Mouse (Mus musculus) intestine, embryonic 14.5 days (tissue): ENCODE measurements around the gene Igdcc3. TPM values are rescaled to one million over a fixed set of nuclear protein-coding genes. Genes with fewer than 3 reads are reported as not detected.
A peak's percentile ranks its signal among the peaks of the same experiment; 100 is the strongest.

Experiments used
- ATAC-seq: fragments of 200-750 bp; cut with Nextera tagmentation; replicated peaks from 2 replicates; pipeline ENCODE4 v1.8.0; 2017; ENCODE audit warnings: low read depth, moderate number of reproducible peaks, moderate TSS enrichment, moderate library complexity; ENCODE audit not compliant: low FRiP score, low TSS enrichment
- DNase-seq: peaks from one replicate; pipeline ENCODE4 v3.0.0-alpha.2; 2018; ENCODE audit warnings: low spot score
- H3K27ac ChIP-seq: fragments of 300-500 bp; sonication (generic); 2 replicates; pipeline ENCODE4 v1.5.1; 2014; ENCODE audit warnings: low read depth, mild to moderate bottlenecking, control low read depth
- H3K27me3 ChIP-seq: fragments of 300-500 bp; sonication (generic); replicated peaks from 2 replicates; pipeline ENCODE4 v1.6.1; 2014; ENCODE audit warnings: low read length, control low read depth; ENCODE audit not compliant: control insufficient read depth, insufficient read depth
- H3K36me3 ChIP-seq: fragments of 300-500 bp; sonication (generic); 2 replicates; pipeline ENCODE4 v1.6.1; 2014; ENCODE audit warnings: low read length, control low read depth; ENCODE audit not compliant: control insufficient read depth, insufficient read depth
- H3K4me1 ChIP-seq: fragments of 300-500 bp; sonication (generic); replicated peaks from 2 replicates; pipeline ENCODE4 v1.6.1; 2014; ENCODE audit warnings: low read length, control low read depth, mixed read lengths; ENCODE audit not compliant: control insufficient read depth, insufficient read depth
- H3K4me2 ChIP-seq: fragments of 300-500 bp; sonication (generic); 2 replicates; pipeline ENCODE4 v1.6.1; 2014; ENCODE audit warnings: low read length
- H3K4me3 ChIP-seq: fragments of 300-500 bp; sonication (generic); 2 replicates; pipeline ENCODE4 v1.5.1; 2014; ENCODE audit warnings: low read depth, low read length, control low read depth, mixed read lengths
- H3K9ac ChIP-seq: fragments of 300-500 bp; sonication (generic); 2 replicates; pipeline ENCODE4 v1.6.1; 2014; ENCODE audit warnings: mild to moderate bottlenecking, low read length
- H3K9me3 ChIP-seq: fragments of 300-500 bp; sonication (generic); 2 replicates; pipeline ENCODE4 v1.6.1; 2016; ENCODE audit warnings: low read length, control low read depth; ENCODE audit not compliant: control insufficient read depth
- WGBS: fragments of 180-500 bp; shearing (Covaris S2); extraction: QIAGEN DNeasy Blood & Tissue Kit; methylation state at CpG from one replicate; pipeline ENCODE4 v1.1.7; 2014; 5-methylcytosine and 5-hydroxymethylcytosine counted together
- polyA plus RNA-seq: library from polyadenylated mRNA; unstranded; fragments of >200 nt; fragmentation: Nextera tagmentation; extraction: Ambion mirVana; gene quantifications from 2 replicates; pipeline ENCODE4 v1.2.1, GENCODE M21; 2014

The Igdcc3 gene
- polyA plus RNA-seq, 1 experiment from 2014 or later, result 2.9 TPM

DNA sequence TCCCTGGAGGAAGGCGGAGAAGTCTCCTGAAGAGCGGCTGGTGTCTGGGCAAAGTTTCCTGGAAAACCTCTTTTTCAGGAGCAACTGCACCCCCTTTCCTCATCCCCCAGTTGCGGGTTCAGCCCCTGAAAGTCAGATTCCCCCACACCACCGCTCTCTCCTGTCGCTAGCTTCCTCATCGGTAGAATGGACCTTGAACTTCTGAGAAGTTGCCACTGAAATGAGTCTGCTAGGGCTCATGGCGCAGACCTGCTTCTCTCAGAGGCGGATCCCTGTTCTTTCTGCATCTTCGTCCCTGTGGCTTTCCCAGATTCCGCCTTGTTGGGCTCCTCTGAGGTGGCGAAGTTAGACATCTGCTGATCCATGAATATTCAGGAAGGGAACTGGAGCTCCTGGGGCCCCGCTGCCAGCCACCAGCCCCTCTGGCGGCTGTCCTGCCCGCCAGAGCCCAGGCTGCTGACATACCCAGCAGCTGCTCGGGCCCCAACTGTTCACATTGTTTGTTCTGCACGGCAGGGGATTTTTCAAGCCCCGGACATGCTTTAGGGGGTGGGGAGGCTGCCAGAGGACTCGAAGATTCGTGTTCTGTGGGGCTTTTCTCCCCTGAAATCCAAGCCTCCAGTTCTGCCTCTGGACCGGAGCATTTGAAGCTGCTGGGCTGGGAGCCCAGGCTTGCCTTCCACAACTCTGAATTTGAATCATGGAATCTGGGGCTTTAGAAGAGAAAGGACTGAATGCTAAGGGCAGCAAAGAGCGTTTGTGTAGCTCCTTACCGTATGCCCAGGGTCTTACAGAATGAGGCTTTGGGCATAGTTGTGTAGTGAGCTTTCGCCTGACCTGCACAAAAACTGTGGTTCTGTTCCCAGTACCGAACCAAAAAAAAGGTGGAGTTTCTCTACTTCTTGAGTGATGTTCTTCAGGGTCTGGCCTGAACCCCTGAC is 31.6 kb upstream of the Igdcc3 start:
- WGBS, result 16% methylated on average over 24 of the region's 24 CpGs
- no peak overlapping the region for H3K4me3 ChIP-seq
- H3K4me1 ChIP-seq, result peaks cover 41% of the 10 kb centered on the region
- peak overlapping the region; percentile 79 for H3K27ac ChIP-seq
- peak overlapping the region; percentile 27 for H3K9ac ChIP-seq
- H3K9me3 ChIP-seq, result no peaks in the 10 kb centered on the region
- H3K36me3 ChIP-seq, result peaks cover 22% of the 10 kb centered on the region
- H3K27me3 ChIP-seq, result no peaks in the 10 kb centered on the region
- H3K4me2 ChIP-seq, result peak overlapping the region; percentile 38
- DNase-seq (peak; percentile 75), ATAC-seq (peak; percentile 62; the same call in 1 of the 2 replicates)

DNA sequence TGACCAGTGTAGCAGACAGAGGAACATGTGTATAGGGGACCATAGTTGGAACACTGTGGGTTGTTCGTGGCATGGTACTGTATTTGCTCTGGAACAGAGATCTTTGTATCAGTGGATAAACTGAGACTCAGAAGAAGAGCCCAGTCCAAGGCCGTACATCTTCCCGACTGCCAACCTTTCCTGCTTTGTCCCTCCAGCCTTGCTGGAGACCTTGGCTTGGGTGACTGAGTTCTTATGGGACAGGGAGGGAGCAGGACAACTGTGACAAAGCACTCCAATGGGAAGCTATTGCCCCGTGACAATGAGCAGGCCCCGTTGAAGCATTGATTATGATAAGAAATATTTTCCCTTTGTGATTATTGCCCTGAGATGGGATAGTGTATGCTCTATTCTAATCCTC is 29.3 kb upstream of the Igdcc3 start:
- Histone ChIP-seq H3K27me3 (no peaks in the 10 kb centered on the region), H3K4me1 (peaks cover 31% of the 10 kb centered on the region), H3K27ac (no peak overlapping the region), H3K36me3 (peaks cover 39% of the 10 kb centered on the region), H3K9me3 (no peaks in the 10 kb centered on the region), H3K4me3 (no peak overlapping the region), H3K9ac (no peak overlapping the region), H3K4me2 (no peak overlapping the region)
- WGBS, result 90% methylated on average over 5 of the region's 5 CpGs
- no peak for ATAC-seq
- no peak for DNase-seq

- Histone ChIP-seq H3K4me1 (peaks cover 13% of the 10 kb centered on the region; the same call in 1 of the 2 replicates), H3K27ac (no peak overlapping the region), H3K4me3 (no peak overlapping the region), H3K36me3 (peaks cover 58% of the 10 kb centered on the region), H3K4me2 (no peak overlapping the region), H3K9me3 (no peaks in the 10 kb centered on the region), H3K9ac (no peak overlapping the region), H3K27me3 (no peaks in the 10 kb centered on the region)
- ATAC-seq (no peak), DNase-seq (no peak)
- 77% methylated on average over 2 of the region's 2 CpGs for WGBS
Measured at GRCm38 (mm10) chr9:65113694-65114093, 27.3 kb upstream of the Igdcc3 start.

GRCm38 (mm10) chr9:65115891-65116290 is 25.1 kb upstream of the Igdcc3 start:
- H3K9ac ChIP-seq, result no peak overlapping the region
- WGBS, result 82% methylated on average over 2 of the region's 2 CpGs
- H3K27me3 ChIP-seq, result no peaks in the 10 kb centered on the region
- H3K4me1 ChIP-seq, result no peaks in the 10 kb centered on the region
- H3K4me3 ChIP-seq, result no peak overlapping the region
- peaks cover 66% of the 10 kb centered on the region for H3K36me3 ChIP-seq
- no peak for DNase-seq
- no peak overlapping the region for H3K27ac ChIP-seq
- ATAC-seq, result no peak
- no peaks in the 10 kb centered on the region for H3K9me3 ChIP-seq
- H3K4me2 ChIP-seq, result no peak overlapping the region

DNA sequence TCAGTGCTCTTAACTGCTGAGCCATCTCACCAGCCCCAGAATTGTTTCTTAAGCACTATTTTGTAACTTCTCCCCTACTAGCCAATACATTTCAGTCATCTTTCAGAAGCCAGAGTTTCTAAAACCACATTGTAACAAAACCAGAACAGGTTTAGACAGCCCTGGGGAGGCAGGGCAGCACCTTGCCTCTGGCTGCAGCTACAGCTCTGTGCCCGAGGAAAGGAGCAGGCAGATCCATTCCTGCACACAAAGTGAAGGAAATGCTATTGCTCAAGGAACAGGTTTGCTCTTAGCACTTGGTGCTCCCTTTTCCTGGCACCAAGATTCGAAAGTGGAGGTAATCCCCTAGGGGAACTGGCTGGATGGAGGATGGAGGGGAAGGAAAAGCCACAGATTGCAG is 23.5 kb upstream of the Igdcc3 start:
- H3K9me3 ChIP-seq, result no peaks in the 10 kb centered on the region
- 71% methylated on average over 2 of the region's 2 CpGs for WGBS
- ATAC-seq (no peak), DNase-seq (no peak)
- H3K4me3 ChIP-seq, result no peak overlapping the region
- H3K27ac ChIP-seq, result no peak overlapping the region
- H3K27me3 ChIP-seq, result no peaks in the 10 kb centered on the region
- H3K36me3 ChIP-seq, result peaks cover 61% of the 10 kb centered on the region
- no peaks in the 10 kb centered on the region for H3K4me1 ChIP-seq
- no peak overlapping the region for H3K9ac ChIP-seq
- H3K4me2 ChIP-seq, result no peak overlapping the region

DNA sequence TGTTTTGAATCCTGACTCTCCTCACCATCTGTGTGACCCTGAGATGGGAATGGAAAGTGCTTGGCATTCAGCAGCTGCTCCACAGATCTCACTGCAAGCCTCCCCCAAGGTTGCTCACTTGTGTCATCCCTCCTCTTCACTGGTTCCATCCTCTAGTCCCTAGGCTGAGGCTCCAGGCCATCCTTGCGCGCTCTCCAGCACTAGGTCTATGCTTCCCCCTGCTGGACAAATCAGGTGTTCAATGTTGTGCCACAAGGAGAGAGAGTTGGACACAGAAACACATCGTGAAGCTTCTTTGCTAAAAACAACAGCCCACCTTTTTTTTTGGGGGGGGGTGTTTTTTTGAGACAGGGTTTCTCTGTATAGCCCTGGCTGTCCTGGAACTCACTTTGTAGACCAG is 20.1 kb upstream of the Igdcc3 start:
- Histone ChIP-seq H3K4me1 (no peaks in the 10 kb centered on the region), H3K27ac (no peak overlapping the region), H3K4me3 (no peak overlapping the region), H3K9me3 (no peaks in the 10 kb centered on the region), H3K27me3 (no peaks in the 10 kb centered on the region), H3K9ac (no peak overlapping the region), H3K36me3 (peaks cover 59% of the 10 kb centered on the region), H3K4me2 (no peak overlapping the region)
- peak; percentile 87 for DNase-seq
- peak; percentile 71 for ATAC-seq
- 11% methylated on average over 3 of the region's 3 CpGs for WGBS

DNA sequence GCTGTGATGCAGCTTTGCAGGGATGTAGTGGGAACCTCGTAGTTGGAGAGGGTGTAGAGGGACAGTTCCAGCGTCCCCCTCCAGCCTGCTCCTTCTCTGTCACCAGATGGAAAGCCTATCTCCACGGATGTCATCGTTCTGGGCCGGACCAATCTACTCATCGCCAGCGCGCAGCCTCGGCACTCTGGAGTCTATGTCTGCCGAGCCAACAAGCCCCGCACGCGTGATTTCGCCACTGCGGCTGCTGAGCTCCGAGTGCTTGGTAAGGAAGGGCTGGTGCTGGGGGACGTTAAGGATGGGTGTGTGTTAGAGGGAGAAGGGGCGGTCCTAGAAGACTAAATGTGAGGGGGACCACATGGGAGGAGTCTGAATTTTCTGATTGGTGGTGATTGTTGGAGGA is 18.4 kb upstream of the Igdcc3 start:
- Histone ChIP-seq H3K27me3 (no peaks in the 10 kb centered on the region), H3K9me3 (no peaks in the 10 kb centered on the region), H3K4me2 (peak overlapping the region; percentile 15; the same call in 1 of the 2 replicates), H3K4me3 (no peak overlapping the region; the same call in 1 of the 2 replicates), H3K27ac (no peak overlapping the region), H3K9ac (no peak overlapping the region), H3K36me3 (peaks cover 57% of the 10 kb centered on the region), H3K4me1 (no peaks in the 10 kb centered on the region)
- no peak for ATAC-seq
- 38% methylated on average over 18 of the region's 18 CpGs for WGBS
- DNase-seq, result no peak

- Histone ChIP-seq H3K27ac (no peak overlapping the region), H3K36me3 (peaks cover 53% of the 10 kb centered on the region), H3K9ac (peak overlapping the region; percentile 35; the same call in 1 of the 2 replicates), H3K4me3 (peak overlapping the region; percentile 32), H3K27me3 (no peaks in the 10 kb centered on the region), H3K4me2 (peak overlapping the region; percentile 64), H3K9me3 (no peaks in the 10 kb centered on the region), H3K4me1 (0 out of 2 replicates have a peak, but pooled peaks cover 4% of the 10 kb centered on the region)
- peak; percentile 85 for DNase-seq
- 13% methylated on average over 48 of the region's 48 CpGs for WGBS
- ATAC-seq, result 0 out of 2 replicates have a peak, but pooled peaks have one; percentile 26
Measured at GRCm38 (mm10) chr9:65123552-65124168, 17.3 kb upstream of the Igdcc3 start.
